Mouse (Mus musculus): ENCODE data around the gene Pcdh20. TPM values are rescaled to one million over a fixed set of nuclear protein-coding genes. Genes with fewer than 3 reads are reported as not detected.
A peak's percentile ranks its signal among the peaks of the same experiment; 100 is the strongest.

Pcdh20 gene
- polyA plus RNA-seq (2015; fragmentation: Nextera tagmentation; extraction: Ambion mirVana) = 4.9 and 5.4 TPM in 2 replicates

DNA sequence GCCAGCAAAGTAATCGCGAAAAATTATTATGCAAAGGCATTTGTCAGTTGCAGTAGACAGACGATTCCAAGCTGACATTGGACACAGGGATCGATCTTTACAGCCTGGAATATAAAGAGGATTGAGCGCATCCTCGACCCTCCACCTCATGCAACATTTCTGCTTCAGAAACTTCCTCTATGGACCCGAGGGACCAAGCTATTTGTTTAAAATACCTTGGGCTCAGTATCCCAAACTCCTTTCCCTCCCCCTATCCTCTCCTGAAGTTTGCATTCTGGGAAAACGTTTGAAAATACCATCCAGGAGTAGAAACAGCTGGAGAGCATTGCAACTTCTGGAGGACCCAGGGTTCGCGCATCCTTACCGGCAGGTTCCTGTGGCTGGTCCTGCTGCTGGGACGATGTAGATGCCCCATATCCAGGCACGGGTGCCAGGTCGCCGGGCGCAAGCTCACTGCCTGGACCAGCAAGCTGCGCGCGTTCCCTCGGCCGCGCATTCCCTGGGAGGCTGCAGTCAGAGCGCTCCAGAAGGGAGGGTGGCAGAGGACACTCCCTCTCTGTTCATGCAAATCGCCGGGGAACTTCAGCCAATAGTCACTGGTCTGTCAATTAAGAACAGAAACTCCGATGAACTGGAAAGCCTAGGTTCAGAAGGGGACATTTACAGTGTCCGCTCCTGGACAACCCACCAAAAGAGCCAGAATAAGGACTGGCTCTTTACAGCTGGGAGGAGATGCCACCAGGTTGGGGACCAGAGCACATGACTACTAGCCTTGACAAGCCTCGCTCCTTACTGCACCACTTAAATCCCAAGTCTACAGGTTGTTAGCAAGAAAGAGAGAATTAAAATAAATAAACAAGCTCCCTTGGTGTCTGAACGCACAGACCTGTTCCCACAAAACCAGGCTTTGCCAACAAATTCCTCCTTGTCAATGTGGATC is at the start of gene Pcdh20:
Gene Pcdh20, minus strand, starts transcription at position 902 of the 940 bp plus-strand sequence.
- Histone ChIP-seq H3K4me2 (peak within 1 kb of the TSS; percentile 89), H3K36me3 (no peaks in the 10 kb centered on the region), H3K9me3 (replicated peaks) (no peaks in the 10 kb centered on the region), H3K9ac (replicated peaks) (peak within 1 kb of the TSS; percentile 40), H3K27me3 (replicated peaks) (0 out of 2 replicates have a peak, but pooled peaks cover 6% of the 10 kb centered on the region), H3K4me1 (peaks cover 17% of the 10 kb centered on the region), H3K4me3 (replicated peaks) (peak within 1 kb of the TSS; percentile 51), H3K27ac (replicated peaks) (no peak within 1 kb of the TSS)
- peak; percentile 67 for ATAC-seq (ENCODE audit: low FRiP score)
- WGBS = 2% methylated on average over 29 of the region's 29 CpGs

GRCm38 (mm10) chr14:88479909-88480308 is 8.7 kb upstream of the Pcdh20 start:
- H3K4me2 ChIP-seq = no peak overlapping the region
- no peak for ATAC-seq (ENCODE audit: low FRiP score)
- no peaks in the 10 kb centered on the region for H3K27me3 ChIP-seq (replicated peaks)
- no peak overlapping the region for H3K27ac ChIP-seq (replicated peaks)
- no peaks in the 10 kb centered on the region for H3K4me1 ChIP-seq
- no peak overlapping the region for H3K4me3 ChIP-seq (replicated peaks)
- H3K36me3 ChIP-seq = no peaks in the 10 kb centered on the region
- H3K9ac ChIP-seq (replicated peaks) = no peak overlapping the region
- 57% methylated on average over 3 of the region's 3 CpGs for WGBS
- no peaks in the 10 kb centered on the region for H3K9me3 ChIP-seq (replicated peaks)

DNA sequence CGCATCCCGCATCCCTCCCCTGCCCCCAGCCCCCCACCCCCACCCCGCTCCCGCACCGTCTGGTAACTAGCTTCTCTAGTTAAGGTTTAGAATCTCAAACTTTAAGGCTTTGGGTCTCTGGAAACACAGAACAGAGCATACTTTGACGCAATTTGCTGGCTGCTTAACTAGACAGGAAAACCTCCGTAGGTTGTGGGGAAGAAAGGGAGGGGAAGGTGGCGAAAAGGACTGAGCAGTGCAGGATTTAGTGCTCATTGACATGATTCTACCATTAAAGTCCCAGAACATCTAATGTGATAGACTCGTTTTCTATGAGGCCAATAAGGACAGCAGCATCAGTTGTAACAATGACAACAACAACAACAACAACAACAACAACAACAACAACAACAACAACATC is 1.2 kb downstream of the Pcdh20 start:
- Histone ChIP-seq H3K9ac (replicated peaks) (peak overlapping the region; percentile 40; the same call in 1 of the 2 replicates), H3K9me3 (replicated peaks) (no peaks in the 10 kb centered on the region), H3K4me1 (peaks cover 17% of the 10 kb centered on the region), H3K4me3 (replicated peaks) (peak overlapping the region; percentile 51), H3K4me2 (peak overlapping the region; percentile 89), H3K27me3 (replicated peaks) (0 out of 2 replicates have a peak, but pooled peaks cover 6% of the 10 kb centered on the region), H3K27ac (replicated peaks) (no peak overlapping the region), H3K36me3 (no peaks in the 10 kb centered on the region)
- WGBS = under 1% methylated on average over 9 of the region's 9 CpGs
- ATAC-seq (ENCODE audit: low FRiP score) = 0 out of 2 replicates have a peak, but pooled peaks have one; percentile 6

DNA sequence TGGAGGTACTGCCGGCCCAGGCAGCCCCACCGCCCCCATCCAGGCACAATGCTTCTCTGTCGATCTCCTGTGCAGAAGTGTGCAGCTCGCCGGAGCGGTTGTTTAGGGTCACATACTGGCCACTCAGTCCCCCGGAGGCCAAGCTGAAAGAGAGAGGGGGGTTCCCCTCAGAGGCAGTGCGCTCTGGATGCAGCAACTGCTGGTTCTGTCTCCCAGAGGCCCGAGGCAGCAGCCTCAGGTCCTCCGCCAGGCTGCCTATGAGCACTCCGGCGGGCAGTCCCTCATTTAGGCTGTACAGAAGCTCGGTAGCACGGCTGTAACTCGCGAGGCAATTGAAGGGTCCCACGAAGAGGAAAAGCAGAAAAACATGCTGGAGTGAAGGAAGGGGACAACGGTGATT is 1.8 kb downstream of the Pcdh20 start:
- peak; percentile 63; the same call in 1 of the 2 replicates for ATAC-seq (ENCODE audit: low FRiP score)
- 2% methylated on average over 18 of the region's 18 CpGs for WGBS
- 0 out of 2 replicates have a peak, but pooled peaks cover 6% of the 10 kb centered on the region for H3K27me3 ChIP-seq (replicated peaks)
- H3K27ac ChIP-seq (replicated peaks) = no peak overlapping the region
- peak overlapping the region; percentile 45; the same call in 1 of the 2 replicates for H3K9ac ChIP-seq (replicated peaks)
- peak overlapping the region; percentile 51 for H3K4me3 ChIP-seq (replicated peaks)
- peaks cover 17% of the 10 kb centered on the region for H3K4me1 ChIP-seq
- peak overlapping the region; percentile 89 for H3K4me2 ChIP-seq
- no peaks in the 10 kb centered on the region for H3K9me3 ChIP-seq (replicated peaks)
- H3K36me3 ChIP-seq = no peaks in the 10 kb centered on the region

DNA sequence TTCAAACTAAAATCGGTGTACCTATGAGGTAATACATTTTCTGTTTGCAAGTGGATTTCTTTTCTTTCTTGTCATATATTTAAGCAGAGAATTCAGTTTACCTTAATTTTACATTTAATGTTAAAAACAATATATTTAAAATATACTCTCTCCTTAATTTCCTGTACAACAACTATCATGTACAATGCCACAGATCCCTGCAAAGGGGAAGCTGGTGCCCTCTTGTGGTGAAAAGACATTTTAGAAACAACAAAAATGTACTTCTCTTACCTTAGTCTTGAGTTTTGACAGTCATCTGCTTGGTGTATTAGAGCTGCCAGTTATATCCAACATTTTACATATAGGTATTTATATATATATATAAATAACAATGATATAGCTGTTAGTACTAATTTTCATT is 4.8 kb downstream of the Pcdh20 start:
- WGBS = 95% methylated on average over 1 of the region's 1 CpGs

DNA sequence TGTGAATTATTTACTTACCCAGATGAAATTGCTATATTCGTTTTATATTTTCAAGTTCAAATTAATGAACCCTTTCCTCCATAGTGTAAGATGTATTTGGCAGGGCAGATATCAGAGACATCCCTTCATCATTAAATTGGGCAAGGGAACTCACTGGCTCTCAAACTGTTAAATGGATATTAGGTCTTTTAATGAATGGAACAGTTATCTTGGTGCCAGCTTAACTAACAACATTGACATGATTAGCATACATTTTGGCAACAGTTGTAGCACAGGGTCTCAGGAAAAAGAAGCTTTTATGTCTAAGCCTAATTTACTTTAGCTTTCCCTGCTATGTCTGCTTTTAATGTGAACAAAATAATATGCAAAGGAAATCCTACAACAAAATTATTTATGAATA is 6.8 kb downstream of the Pcdh20 start:
- no peak overlapping the region for H3K9ac ChIP-seq (replicated peaks)
- peaks cover 2% of the 10 kb centered on the region for H3K4me1 ChIP-seq
- no peak for ATAC-seq (ENCODE audit: low FRiP score)
- H3K9me3 ChIP-seq (replicated peaks) = no peaks in the 10 kb centered on the region
- 81% methylated on average over 1 of the region's 1 CpGs for WGBS
- no peak overlapping the region for H3K4me3 ChIP-seq (replicated peaks)
- no peaks in the 10 kb centered on the region for H3K36me3 ChIP-seq
- H3K27me3 ChIP-seq (replicated peaks) = 0 out of 2 replicates have a peak, but pooled peaks cover 6% of the 10 kb centered on the region
- no peak overlapping the region for H3K4me2 ChIP-seq
- H3K27ac ChIP-seq (replicated peaks) = no peak overlapping the region

More for the DNA sequence above, 4.8 kb downstream of the Pcdh20 start:
- no peak for ATAC-seq (ENCODE audit: low FRiP score)
- Histone ChIP-seq H3K9ac (replicated peaks) (no peak overlapping the region), H3K4me1 (peaks cover 17% of the 10 kb centered on the region), H3K4me3 (replicated peaks) (no peak overlapping the region), H3K9me3 (replicated peaks) (no peaks in the 10 kb centered on the region), H3K4me2 (0 out of 2 replicates have a peak overlapping the region, but pooled peaks have one; percentile 2), H3K27me3 (replicated peaks) (0 out of 2 replicates have a peak, but pooled peaks cover 6% of the 10 kb centered on the region), H3K36me3 (no peaks in the 10 kb centered on the region), H3K27ac (replicated peaks) (no peak overlapping the region)

GRCm38 (mm10) chr14:88463357-88463756 is 7.8 kb downstream of the Pcdh20 start:
- no peak overlapping the region for H3K4me2 ChIP-seq
- no peaks in the 10 kb centered on the region for H3K27me3 ChIP-seq (replicated peaks)
- H3K9me3 ChIP-seq (replicated peaks) = no peaks in the 10 kb centered on the region
- no peak overlapping the region for H3K4me3 ChIP-seq (replicated peaks)
- H3K27ac ChIP-seq (replicated peaks) = no peak overlapping the region
- no peak overlapping the region for H3K9ac ChIP-seq (replicated peaks)
- H3K36me3 ChIP-seq = no peaks in the 10 kb centered on the region
- WGBS = 90% methylated on average over 2 of the region's 2 CpGs
- H3K4me1 ChIP-seq = no peaks in the 10 kb centered on the region
- no peak for ATAC-seq (ENCODE audit: low FRiP score)

GRCm38 (mm10) chr14:88462944-88463343 is 8.3 kb downstream of the Pcdh20 start:
- Histone ChIP-seq H3K4me2 (no peak overlapping the region), H3K9me3 (replicated peaks) (no peaks in the 10 kb centered on the region), H3K9ac (replicated peaks) (no peak overlapping the region), H3K4me1 (no peaks in the 10 kb centered on the region), H3K27me3 (replicated peaks) (no peaks in the 10 kb centered on the region), H3K36me3 (no peaks in the 10 kb centered on the region), H3K27ac (replicated peaks) (no peak overlapping the region), H3K4me3 (replicated peaks) (no peak overlapping the region)
- 88% methylated on average over 3 of the region's 3 CpGs for WGBS
- no peak for ATAC-seq (ENCODE audit: low FRiP score)

- WGBS = 88% methylated on average over 3 of the region's 3 CpGs
- Histone ChIP-seq H3K4me3 (replicated peaks) (no peak overlapping the region), H3K4me2 (no peak overlapping the region), H3K36me3 (no peaks in the 10 kb centered on the region), H3K27ac (replicated peaks) (no peak overlapping the region), H3K9me3 (replicated peaks) (no peaks in the 10 kb centered on the region), H3K4me1 (no peaks in the 10 kb centered on the region), H3K27me3 (replicated peaks) (no peaks in the 10 kb centered on the region), H3K9ac (replicated peaks) (no peak overlapping the region)
- ATAC-seq (ENCODE audit: low FRiP score) = no peak
These were observed 10.5 kb downstream of the Pcdh20 start for GRCm38 (mm10) chr14:88460705-88461104.

DNA sequence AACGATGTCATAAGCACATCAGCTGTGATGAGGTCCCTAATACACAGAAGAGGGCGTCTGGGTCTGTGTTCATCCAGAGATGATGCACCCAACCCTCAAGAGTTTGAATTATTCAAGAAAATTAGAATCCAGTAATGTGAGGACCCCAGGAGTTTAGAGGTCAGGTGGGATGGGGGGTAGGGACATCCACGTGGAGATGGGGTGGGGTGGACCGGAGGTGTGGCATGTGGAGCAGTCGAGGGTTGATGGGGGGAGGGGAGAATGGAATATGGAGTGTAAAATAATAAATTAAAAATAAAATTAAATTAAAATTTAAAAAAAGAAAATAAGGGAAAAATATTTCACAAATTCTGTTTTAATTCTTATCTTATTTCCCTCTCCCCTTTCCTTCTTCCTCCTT is 27.9 kb downstream of the Pcdh20 start:
- Histone ChIP-seq H3K9me3 (replicated peaks) (no peaks in the 10 kb centered on the region), H3K4me2 (no peak overlapping the region), H3K9ac (replicated peaks) (no peak overlapping the region), H3K27me3 (replicated peaks) (no peaks in the 10 kb centered on the region), H3K4me3 (replicated peaks) (no peak overlapping the region), H3K36me3 (no peaks in the 10 kb centered on the region), H3K4me1 (no peaks in the 10 kb centered on the region), H3K27ac (replicated peaks) (no peak overlapping the region)
- WGBS = 78% methylated on average over 5 of the region's 5 CpGs
- ATAC-seq (ENCODE audit: low FRiP score) = no peak

DNA sequence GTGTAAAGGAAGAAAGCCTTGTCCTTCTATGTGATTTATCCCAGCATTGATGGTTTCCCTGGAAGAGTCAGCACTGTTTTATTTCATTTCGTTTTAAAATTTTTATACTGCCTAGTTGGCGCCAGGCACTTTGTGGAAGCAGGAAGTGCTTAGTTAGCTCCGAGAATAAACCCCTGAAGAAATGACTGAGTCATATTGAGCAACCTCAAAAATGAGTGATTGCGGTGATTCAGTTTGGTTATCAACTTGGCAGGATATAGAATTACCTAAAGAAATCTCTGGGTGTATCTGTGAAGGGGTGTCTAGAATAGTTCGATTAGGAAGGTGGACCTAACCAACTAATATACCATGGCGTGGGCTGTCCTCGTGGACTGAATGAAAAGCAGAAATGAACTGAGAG is 41.8 kb downstream of the Pcdh20 start:
- no peak for ATAC-seq (ENCODE audit: low FRiP score)
- no peak overlapping the region for H3K4me3 ChIP-seq (replicated peaks)
- H3K9me3 ChIP-seq (replicated peaks) = no peaks in the 10 kb centered on the region
- no peak overlapping the region for H3K27ac ChIP-seq (replicated peaks)
- no peaks in the 10 kb centered on the region for H3K36me3 ChIP-seq
- no peaks in the 10 kb centered on the region for H3K4me1 ChIP-seq
- WGBS = 90% methylated on average over 7 of the region's 7 CpGs
- H3K4me2 ChIP-seq = no peak overlapping the region
- no peak overlapping the region for H3K9ac ChIP-seq (replicated peaks)
- no peaks in the 10 kb centered on the region for H3K27me3 ChIP-seq (replicated peaks)

DNA sequence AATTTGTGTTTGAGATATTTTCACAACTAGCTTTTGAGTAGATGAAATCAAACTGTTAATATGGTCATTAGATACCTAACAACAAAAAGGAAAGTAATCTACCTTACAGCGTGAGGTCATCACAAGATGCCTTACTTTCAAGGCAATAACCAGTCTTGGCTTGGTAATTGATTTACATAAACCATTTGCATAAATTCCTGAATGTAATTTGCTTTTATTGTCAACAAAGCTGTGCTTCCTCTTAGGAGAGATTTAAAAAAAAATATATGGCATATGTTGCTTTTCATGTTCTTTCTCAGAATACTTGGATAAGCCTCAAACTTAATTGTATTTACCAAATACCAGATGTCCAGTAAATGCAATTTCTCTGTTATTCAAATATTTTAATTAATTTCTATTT is 43.8 kb downstream of the Pcdh20 start:
- no peak overlapping the region for H3K9ac ChIP-seq (replicated peaks)
- no peaks in the 10 kb centered on the region for H3K36me3 ChIP-seq
- ATAC-seq (ENCODE audit: low FRiP score) = no peak
- H3K4me2 ChIP-seq = no peak overlapping the region
- H3K27me3 ChIP-seq (replicated peaks) = no peaks in the 10 kb centered on the region
- no peak overlapping the region for H3K27ac ChIP-seq (replicated peaks)
- no peaks in the 10 kb centered on the region for H3K9me3 ChIP-seq (replicated peaks)
- 61% methylated on average over 1 of the region's 1 CpGs for WGBS
- no peaks in the 10 kb centered on the region for H3K4me1 ChIP-seq
- no peak overlapping the region for H3K4me3 ChIP-seq (replicated peaks)
